Comparison of ENCODE assay signal across 8 mouse cellular contexts in the genomic region with DNA sequence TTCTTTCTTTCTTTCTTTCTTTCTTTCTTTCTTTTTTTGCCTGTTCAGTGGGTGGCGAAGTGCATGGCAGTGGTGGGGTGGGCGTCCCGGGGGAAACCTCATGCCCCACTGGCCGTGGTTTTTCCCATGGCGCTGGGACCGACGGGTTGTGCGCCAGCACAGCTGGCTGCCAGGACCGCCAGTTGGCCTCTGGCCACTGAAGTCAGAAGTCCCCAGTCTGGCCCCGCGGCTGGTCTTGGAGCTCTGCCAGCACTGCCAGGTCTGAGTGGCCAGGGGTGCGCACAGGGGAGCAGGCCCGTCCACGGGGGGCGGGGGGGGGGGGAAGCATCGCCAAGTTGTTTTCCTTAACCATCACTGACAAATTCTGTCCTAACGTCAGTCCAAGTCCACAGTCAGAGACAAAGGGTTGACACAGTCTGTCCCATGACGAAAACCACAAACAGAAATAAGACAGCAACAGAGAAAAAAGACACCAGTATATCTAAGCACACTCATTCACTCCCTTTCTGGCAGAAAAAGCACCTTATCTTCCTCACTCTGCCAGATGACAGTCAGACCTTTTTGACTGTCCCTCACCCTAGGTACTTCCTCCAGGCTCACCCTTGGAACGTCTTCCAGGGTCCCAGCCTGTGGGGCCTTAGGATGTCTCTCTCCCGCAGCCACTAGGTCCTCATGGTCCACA.
DNase-seq lines count a peak whose midpoint lies in the region; ATAC-seq and TF ChIP-seq lines count a peak whose summit lies in the region.

No protein-coding gene starts in this region.

- H3K9ac ChIP-seq in hindbrain, embryonic 14.5 days, result no peak overlapping the region
- H3K9ac ChIP-seq in liver, adult 2 months (ENCODE audit: low read depth, low read length), result no peak overlapping the region
- H3K9ac ChIP-seq in midbrain, embryonic 15.5 days, result no peak overlapping the region

- H3K4me1 ChIP-seq in hindbrain, embryonic 14.5 days (replicated peaks; ENCODE audit: control insufficient read depth, insufficient read depth, low read length), result no peaks in the 10 kb centered on the region
- no peaks in the 10 kb centered on the region for H3K4me1 ChIP-seq in liver, adult 2 months (ENCODE audit: control insufficient read depth, insufficient read depth, low read length)
- no peaks in the 10 kb centered on the region for H3K4me1 ChIP-seq in midbrain, embryonic 15.5 days

- no peak overlapping the region for H3K27ac ChIP-seq in hindbrain, embryonic 14.5 days
- no peak overlapping the region for H3K27ac ChIP-seq in liver, adult 2 months (replicated peaks; ENCODE audit: insufficient read depth, low read depth, low read length)
- no peak overlapping the region for H3K27ac ChIP-seq in midbrain, embryonic 15.5 days

- H3K79me2 ChIP-seq in liver, adult 2 months (ENCODE audit: control insufficient read depth, insufficient read depth, low read length), result no peaks in the 10 kb centered on the region

- H3K4me2 ChIP-seq in hindbrain, embryonic 14.5 days (replicated peaks), result peak overlapping the region; percentile 52
- H3K4me2 ChIP-seq in midbrain, embryonic 15.5 days, result peak overlapping the region; percentile 55

- no peak for TF ChIP-seq CTCF in liver, adult 2 months (IDR thresholded peaks at IDR 0.05; ENCODE audit: low read depth, low read length)

- no peak for TF ChIP-seq POLR2A in liver, adult 2 months (IDR thresholded peaks at IDR 0.05; ENCODE audit: extremely low read depth, insufficient read depth, low read length)

- no peaks in the 10 kb centered on the region for H3K36me3 ChIP-seq in hindbrain, embryonic 14.5 days (replicated peaks; ENCODE audit: control insufficient read depth, insufficient read depth)
- H3K36me3 ChIP-seq in liver, adult 2 months (ENCODE audit: control insufficient read depth, insufficient read depth, low read length), result no peaks in the 10 kb centered on the region
- H3K36me3 ChIP-seq in midbrain, embryonic 15.5 days (replicated peaks), result 0 out of 2 replicates have a peak, but pooled peaks cover 4% of the 10 kb centered on the region

- DNase-seq in cerebellum, adult 11-12 months, result peak; percentile 27
- peak; percentile 76 to 84 for DNase-seq in adrenal gland, postnatal 36 days
- DNase-seq in gastrocnemius, adult 18-20 months (ENCODE audit: low spot score), result peak; percentile 28
- no peak for DNase-seq in hindbrain, embryonic 14.5 days (ENCODE audit: low spot score)
- DNase-seq in liver, adult 2 months (ENCODE audit: extremely low read depth, low read depth, low spot score), result peak; percentile 33

- WGBS in hindbrain, embryonic 14.5 days, result 69% methylated on average over 18 of the region's 20 CpGs
- WGBS in liver, adult 2 months, result 59% methylated on average over 20 of the region's 20 CpGs
- WGBS in midbrain, embryonic 15.5 days, result 63% methylated on average over 20 of the region's 20 CpGs

- no peaks in the 10 kb centered on the region for H3K9me3 ChIP-seq in hindbrain, embryonic 14.5 days (ENCODE audit: control insufficient read depth, low read length)
- H3K9me3 ChIP-seq in midbrain, embryonic 15.5 days, result no peaks in the 10 kb centered on the region

- ATAC-seq in cerebellum, adult (ENCODE audit: insufficient number of reproducible peaks, low FRiP score, low TSS enrichment), result no peak
- ATAC-seq in hindbrain, embryonic 14.5 days (ENCODE audit: low FRiP score), result peak; percentile 59; the same call in 1 of the 2 replicates
- ATAC-seq in midbrain, embryonic 15.5 days (replicated peaks), result peak; percentile 53; the same call in 1 of the 2 replicates
- no peak for ATAC-seq in frontal cortex, adult (ENCODE audit: low TSS enrichment)

- peak overlapping the region; percentile 23; the same call in 1 of the 2 replicates for H3K4me3 ChIP-seq in hindbrain, embryonic 14.5 days (replicated peaks; ENCODE audit: low read length)
- H3K4me3 ChIP-seq in liver, adult 2 months (ENCODE audit: insufficient read depth, low read depth, low read length), result peak overlapping the region; percentile 63; the same call in 1 of the 2 replicates
- peak overlapping the region; percentile 21; the same call in 1 of the 2 replicates for H3K4me3 ChIP-seq in midbrain, embryonic 15.5 days

- H3K27me3 ChIP-seq in hindbrain, embryonic 14.5 days (ENCODE audit: control insufficient read depth, insufficient read depth, low read length), result no peaks in the 10 kb centered on the region
- no peaks in the 10 kb centered on the region for H3K27me3 ChIP-seq in liver, adult 2 months (ENCODE audit: control insufficient read depth, insufficient read depth, low read length)
- H3K27me3 ChIP-seq in midbrain, embryonic 15.5 days (replicated peaks), result no peaks in the 10 kb centered on the region

Comparison
In these comparisons a context has a peak if more than half of its experiments do, and no peak if none do; other contexts are left out.
1. ATAC-seq: peak in hindbrain, embryonic 14.5 days (single experiment) and midbrain, embryonic 15.5 days (single experiment); none in cerebellum, adult (single experiment) and frontal cortex, adult (single experiment).
2. Peak in every context shown above with its lines, with median percentiles within 50 percentile points of each other: H3K4me3 ChIP-seq.